21 mouse cellular contexts compared by ENCODE assay signal in the genomic region with DNA sequence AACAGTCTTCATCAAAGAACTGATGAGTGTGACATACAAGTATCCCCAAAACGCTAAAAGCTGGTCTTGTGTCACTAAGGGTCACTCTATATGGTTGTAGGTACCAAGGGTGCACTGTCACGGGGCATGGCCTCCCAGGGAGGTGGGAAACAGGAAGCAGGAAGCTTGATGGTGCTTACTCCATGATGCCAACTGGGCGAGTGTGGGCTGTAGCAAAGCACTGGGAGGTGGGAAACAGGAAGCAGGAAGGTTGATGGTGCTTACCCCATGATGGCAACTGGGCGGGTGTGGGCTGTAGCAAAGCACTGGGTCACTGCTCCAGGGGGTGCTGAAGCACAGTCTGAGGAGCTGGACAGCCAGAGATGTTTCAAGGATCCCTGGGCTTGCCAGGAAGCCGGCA.
"Had no signal": no experiment of that assay in that cellular context is flagged by ENCODE, and none has a peak within 500 bp of the region (broad histone marks: within the 10 kb centered on the region; RNA-seq: fewer than 3 reads in every experiment).

No protein-coding gene starts in this region.

- H3K36me3 ChIP-seq: heart, embryonic 10.5 days; heart, embryonic 12.5 days; hindbrain, embryonic 13.5 days; hindbrain, embryonic 15.5 days; limb, embryonic 13.5 days; limb, embryonic 15.5 days had no signal

- H3K4me3 ChIP-seq: gastrocnemius, adult 2 months; heart, embryonic 10.5 days; heart, embryonic 12.5 days; hindbrain, embryonic 13.5 days; hindbrain, embryonic 15.5 days; layer of hippocampus, adult 2 months; left cerebral cortex, adult 2 months; limb, embryonic 13.5 days; limb, embryonic 15.5 days had no signal

- H3K27me3 ChIP-seq: heart, embryonic 12.5 days; hindbrain, embryonic 13.5 days; hindbrain, embryonic 15.5 days; limb, embryonic 13.5 days; limb, embryonic 15.5 days had no signal

- DNase-seq: gastrocnemius, adult 2 months; gastrocnemius, postnatal 10 days; gastrocnemius, postnatal 25 days; heart, adult 18-20 months; heart, postnatal 10 days; kidney, adult 11 months; kidney, adult 8-10 months; kidney, postnatal 10 days; kidney, postnatal 25 days; kidney, postnatal 4 days; left cerebral cortex, postnatal 4 days had no signal

- H3K27ac ChIP-seq: gastrocnemius, adult 2 months; heart, embryonic 10.5 days; hindbrain, embryonic 13.5 days; hindbrain, embryonic 15.5 days; hindbrain, postnatal 0 days; layer of hippocampus, adult 2 months; left cerebral cortex, adult 2 months; limb, embryonic 13.5 days; limb, embryonic 15.5 days had no signal

- ATAC-seq: hindbrain, postnatal 0 days; intestine, embryonic 16.5 days had no signal

- H3K4me1 ChIP-seq: heart, embryonic 10.5 days; heart, embryonic 12.5 days; hindbrain, embryonic 13.5 days; hindbrain, embryonic 15.5 days; limb, embryonic 13.5 days; limb, embryonic 15.5 days had no signal
